26 mouse cellular contexts compared by ENCODE assay signal in genomic region chr5:72353746-72354145, GRCm38 (mm10).
"Had no signal": no experiment of that assay in that cellular context is flagged by ENCODE, and none has a peak within 500 bp of the region (broad histone marks: within the 10 kb centered on the region; RNA-seq: fewer than 3 reads in every experiment).

No protein-coding gene starts in this region.

- H3K27me3 ChIP-seq: heart, embryonic 13.5 days; heart, embryonic 15.5 days; hindbrain, embryonic 13.5 days; hindbrain, embryonic 15.5 days; kidney, embryonic 15.5 days; limb, embryonic 13.5 days; limb, embryonic 15.5 days; liver, embryonic 12.5 days had no signal

- H3K4me2 ChIP-seq: heart, embryonic 11.5 days; heart, embryonic 13.5 days; heart, embryonic 15.5 days; hindbrain, embryonic 13.5 days; hindbrain, embryonic 15.5 days; kidney, embryonic 15.5 days; limb, embryonic 13.5 days; limb, embryonic 15.5 days; liver, embryonic 12.5 days had no signal

- H3K4me1 ChIP-seq: heart, embryonic 13.5 days; heart, embryonic 15.5 days; hindbrain, embryonic 13.5 days; hindbrain, embryonic 15.5 days; kidney, embryonic 15.5 days; limb, embryonic 13.5 days; limb, embryonic 15.5 days; liver, embryonic 12.5 days had no signal

- H3K36me3 ChIP-seq: heart, embryonic 15.5 days; hindbrain, embryonic 13.5 days; hindbrain, embryonic 15.5 days; kidney, embryonic 15.5 days; limb, embryonic 13.5 days; limb, embryonic 15.5 days; liver, embryonic 12.5 days had no signal

- H3K27ac ChIP-seq: heart, adult 2 months; heart, embryonic 13.5 days; heart, embryonic 15.5 days; hindbrain, embryonic 13.5 days; hindbrain, embryonic 15.5 days; hindbrain, postnatal 0 days; kidney, embryonic 15.5 days; kidney, postnatal 0 days; limb, embryonic 13.5 days; limb, embryonic 15.5 days; liver, embryonic 12.5 days; liver, embryonic 14.5 days had no signal

- H3K9ac ChIP-seq: heart, embryonic 13.5 days; heart, embryonic 15.5 days; hindbrain, embryonic 13.5 days; hindbrain, embryonic 15.5 days; kidney, embryonic 15.5 days; limb, embryonic 13.5 days; limb, embryonic 15.5 days; liver, embryonic 12.5 days; liver, embryonic 14.5 days had no signal

- H3K4me3 ChIP-seq: heart, adult 2 months; heart, embryonic 13.5 days; heart, embryonic 15.5 days; hindbrain, embryonic 13.5 days; hindbrain, embryonic 15.5 days; kidney, embryonic 15.5 days; limb, embryonic 13.5 days; limb, embryonic 15.5 days; liver, embryonic 12.5 days had no signal

- DNase-seq: gastrocnemius, postnatal 14 days; gastrocnemius, postnatal 36 days; heart, adult 2 months; heart, postnatal 14 days; heart, postnatal 36 days; kidney, adult 11 months; kidney, adult 2 months; kidney, adult 9 months; kidney, postnatal 14 days; kidney, postnatal 36 days; layer of hippocampus, adult 9-11 months; layer of hippocampus, postnatal 36 days; left cerebral cortex, postnatal 4 days had no signal

- H3K9me3 ChIP-seq: heart, embryonic 13.5 days; heart, embryonic 15.5 days; hindbrain, embryonic 13.5 days; hindbrain, embryonic 15.5 days; kidney, embryonic 15.5 days; limb, embryonic 13.5 days; limb, embryonic 15.5 days; liver, embryonic 12.5 days had no signal

- ATAC-seq: hindbrain, postnatal 0 days; intestine, embryonic 16.5 days; liver, embryonic 12.5 days had no signal
